Mouse (Mus musculus): Measurements from ENCODE around the gene Rai1. TPM values are rescaled to one million over a fixed set of nuclear protein-coding genes. Genes with fewer than 3 reads are reported as not detected.

Gene Rai1
- polyA plus RNA-seq, 1 experiment from 2014 or later = 10.7 TPM

DNA sequence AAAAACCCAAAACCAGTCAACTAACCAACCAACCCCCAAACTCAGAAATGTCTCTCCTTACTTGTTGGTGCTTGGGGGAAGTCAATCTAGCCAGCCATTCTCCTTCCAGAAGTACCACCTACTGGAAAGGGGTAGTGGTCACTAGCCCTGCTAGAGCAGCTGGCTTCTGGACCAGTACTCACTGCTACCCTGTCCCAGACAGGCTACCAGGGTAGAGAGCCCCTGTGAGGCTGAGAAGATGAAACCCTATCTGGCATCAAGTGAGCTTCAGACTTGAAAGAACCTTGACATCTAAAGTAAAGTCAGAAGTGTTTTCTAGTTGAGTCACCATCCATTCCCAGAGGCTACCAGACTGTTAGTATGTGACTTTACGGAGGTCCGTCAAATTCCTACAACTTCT is 6.8 kb downstream of the Rai1 start:
- Histone ChIP-seq H3K27ac (replicated peaks) (0 out of 2 replicates have a peak overlapping the region, but pooled peaks have one; percentile 13), H3K4me1 (replicated peaks; ENCODE audit: control insufficient read depth, insufficient read depth) (peaks cover 44% of the 10 kb centered on the region), H3K27me3 (ENCODE audit: control insufficient read depth, insufficient read depth, low read length) (no peaks in the 10 kb centered on the region), H3K9ac (ENCODE audit: low read length) (no peak overlapping the region), H3K4me3 (ENCODE audit: low read depth, low read length) (no peak overlapping the region), H3K4me2 (replicated peaks; ENCODE audit: low read depth) (no peak overlapping the region), H3K9me3 (ENCODE audit: control insufficient read depth, low read length) (no peaks in the 10 kb centered on the region), H3K36me3 (ENCODE audit: control insufficient read depth, insufficient read depth, low read length) (no peaks in the 10 kb centered on the region)
- 79% methylated on average over 2 of the region's 2 CpGs for WGBS
- no peak for TF ChIP-seq CTCF (IDR thresholded peaks at IDR 0.05; ENCODE audit: low read depth)
- TF ChIP-seq EP300 (optimal IDR thresholded peaks at IDR 0.05) = no peak
- no peak for DNase-seq (ENCODE audit: low spot score)
- ATAC-seq (ENCODE audit: low FRiP score, low TSS enrichment) = no peak

DNA sequence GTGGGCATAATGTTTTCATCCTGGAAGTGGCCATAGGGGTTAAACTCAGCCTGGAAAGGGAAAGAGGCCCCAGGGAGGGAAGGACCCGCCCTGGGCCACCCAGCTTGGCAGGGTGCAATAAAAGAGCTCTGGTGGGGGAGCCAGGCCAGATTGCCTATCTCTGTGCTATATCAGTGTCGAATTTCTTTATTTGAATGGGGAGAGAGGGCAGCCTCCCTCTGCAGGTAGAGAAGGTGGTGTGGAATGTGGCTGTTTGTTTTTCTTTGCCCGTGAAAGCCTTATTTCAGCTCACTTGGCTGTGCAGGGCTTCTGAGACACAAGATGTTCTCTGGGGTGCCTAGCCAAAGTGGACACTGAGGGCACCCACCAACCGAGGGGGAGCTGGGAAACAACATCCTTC is 8.8 kb downstream of the Rai1 start:
- peak; percentile 79 for DNase-seq (ENCODE audit: low spot score)
- WGBS = 4% methylated on average over 4 of the region's 4 CpGs
- H3K9ac ChIP-seq (ENCODE audit: low read length) = peak overlapping the region; percentile 64; the same call in 1 of the 2 replicates

DNA sequence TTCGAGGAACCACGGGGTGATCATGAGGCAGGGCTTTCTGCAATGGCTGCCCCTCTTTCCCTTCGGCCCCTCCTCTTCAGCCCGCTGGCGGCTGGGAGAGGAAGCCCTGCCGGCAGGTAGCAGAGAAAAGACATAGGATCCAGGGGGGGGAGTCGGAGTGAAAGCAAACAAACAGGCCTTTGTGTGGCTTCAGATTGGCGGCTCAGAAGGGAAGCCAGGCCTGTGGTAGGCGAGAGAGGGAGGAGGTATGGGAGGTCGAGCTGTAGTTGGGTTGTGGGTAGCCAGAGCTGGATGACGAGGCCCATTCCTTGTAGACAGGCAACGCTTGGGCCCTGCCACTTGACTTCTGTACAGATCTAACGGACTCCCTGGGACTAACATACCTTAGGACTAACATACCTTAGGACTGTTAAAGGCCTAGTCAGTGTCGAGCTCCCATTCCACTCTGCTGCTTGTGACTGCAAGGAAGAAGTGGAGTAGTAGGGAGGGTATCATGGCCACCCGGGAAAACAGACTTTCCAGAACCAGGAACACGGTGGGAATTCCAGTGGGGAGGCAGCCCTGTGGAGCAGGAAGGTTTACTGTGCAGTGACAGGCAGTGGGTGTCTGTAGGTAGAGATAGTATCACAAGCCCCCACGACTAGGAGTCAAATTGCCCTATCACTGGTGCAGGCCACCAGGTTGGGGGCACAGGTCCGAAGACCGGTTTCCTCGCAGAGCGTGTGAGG is 9.6 kb downstream of the Rai1 start:
- H3K9ac ChIP-seq (ENCODE audit: low read length) = peak overlapping the region; percentile 64
- TF ChIP-seq CTCF (IDR thresholded peaks at IDR 0.05; ENCODE audit: low read depth) (no peak), EP300 (optimal IDR thresholded peaks at IDR 0.05) (no peak)
- peak overlapping the region; percentile 44 for H3K4me3 ChIP-seq (ENCODE audit: low read depth, low read length)
- no peaks in the 10 kb centered on the region for H3K27me3 ChIP-seq (ENCODE audit: control insufficient read depth, insufficient read depth, low read length)
- H3K4me2 ChIP-seq (replicated peaks; ENCODE audit: low read depth) = peak overlapping the region; percentile 62
- peak overlapping the region; percentile 89 for H3K27ac ChIP-seq (replicated peaks)
- no peaks in the 10 kb centered on the region for H3K36me3 ChIP-seq (ENCODE audit: control insufficient read depth, insufficient read depth, low read length)
- peak; percentile 84 for DNase-seq (ENCODE audit: low spot score)
- H3K4me1 ChIP-seq (replicated peaks; ENCODE audit: control insufficient read depth, insufficient read depth) = peaks cover 31% of the 10 kb centered on the region
- ATAC-seq (ENCODE audit: low FRiP score, low TSS enrichment) = peak; percentile 74
- WGBS = 5% methylated on average over 20 of the region's 21 CpGs
- H3K9me3 ChIP-seq (ENCODE audit: control insufficient read depth, low read length) = no peaks in the 10 kb centered on the region

More for the DNA sequence above, 8.8 kb downstream of the Rai1 start:
- H3K36me3 ChIP-seq (ENCODE audit: control insufficient read depth, insufficient read depth, low read length) = no peaks in the 10 kb centered on the region
- ATAC-seq (ENCODE audit: low FRiP score, low TSS enrichment) = peak; percentile 51
- H3K4me3 ChIP-seq (ENCODE audit: low read depth, low read length) = peak overlapping the region; percentile 44; the same call in 1 of the 2 replicates
- no peaks in the 10 kb centered on the region for H3K9me3 ChIP-seq (ENCODE audit: control insufficient read depth, low read length)
- peak overlapping the region; percentile 89 for H3K27ac ChIP-seq (replicated peaks)
- peak overlapping the region; percentile 62 for H3K4me2 ChIP-seq (replicated peaks; ENCODE audit: low read depth)
- H3K4me1 ChIP-seq (replicated peaks; ENCODE audit: control insufficient read depth, insufficient read depth) = peaks cover 36% of the 10 kb centered on the region
- H3K27me3 ChIP-seq (ENCODE audit: control insufficient read depth, insufficient read depth, low read length) = no peaks in the 10 kb centered on the region
- TF ChIP-seq CTCF (IDR thresholded peaks at IDR 0.05; ENCODE audit: low read depth) (peak; percentile 21; the same call in 1 of the 2 replicates), EP300 (optimal IDR thresholded peaks at IDR 0.05) (no peak)

DNA sequence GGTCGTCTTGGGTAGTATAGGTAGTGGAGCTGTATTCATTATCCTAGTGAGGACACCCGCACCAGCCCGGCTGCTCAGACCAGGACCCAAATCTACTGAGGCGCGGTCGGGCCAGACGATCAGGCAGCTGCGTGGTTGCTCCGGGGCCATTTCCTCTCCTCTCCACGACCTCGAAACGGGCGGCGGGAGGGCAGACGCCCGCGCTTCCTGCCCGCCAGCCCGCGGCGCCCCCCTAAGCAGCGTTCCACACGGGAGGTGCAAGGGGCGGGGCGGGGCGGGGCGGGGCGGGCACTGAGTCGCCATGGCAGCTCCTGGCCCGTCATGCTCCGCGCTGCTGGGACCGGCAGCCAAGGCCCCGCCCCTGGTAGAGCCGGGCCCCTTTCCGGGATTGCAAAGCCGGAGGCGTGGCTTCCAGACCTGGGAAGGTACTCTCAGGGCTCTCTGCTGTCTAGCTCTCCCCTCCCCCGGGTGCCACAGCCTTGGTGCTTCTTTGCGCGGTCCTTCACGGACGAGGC is 10.3 kb downstream of the Rai1 start:
- ATAC-seq (ENCODE audit: low FRiP score, low TSS enrichment) = peak; percentile 92

DNA sequence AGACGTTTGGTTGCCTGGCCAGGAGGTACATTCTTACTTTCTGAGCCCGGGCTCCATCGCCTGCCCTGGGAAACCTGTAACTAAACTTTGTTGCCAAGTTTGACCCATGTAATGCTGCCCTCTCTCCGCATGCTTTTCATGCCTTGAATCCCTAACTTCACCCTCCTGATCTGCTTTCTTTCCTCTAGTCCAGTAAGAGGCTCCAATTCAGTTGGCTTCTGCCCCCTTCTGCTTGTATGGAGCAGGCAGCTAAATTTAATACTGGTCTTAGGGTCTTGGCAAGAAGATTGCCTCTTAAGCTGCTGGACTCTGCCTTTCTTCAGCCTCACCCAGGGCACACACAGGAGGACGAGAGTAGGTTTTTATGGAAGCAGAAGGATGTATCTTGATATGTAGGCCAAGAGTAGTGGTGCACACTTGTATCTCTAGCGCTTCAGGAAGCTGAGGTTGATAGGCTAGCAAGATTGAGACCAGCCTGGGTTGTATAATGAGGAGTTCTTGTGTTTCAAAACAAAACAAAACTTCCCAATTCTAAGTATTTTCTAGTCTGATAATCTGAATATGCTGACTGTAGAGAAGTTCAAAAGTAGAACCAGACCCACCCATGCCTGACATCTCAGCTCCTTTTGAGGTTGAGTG is 10.9 kb downstream of the Rai1 start:
- Histone ChIP-seq H3K27ac (replicated peaks) (peak overlapping the region; percentile 89), H3K9me3 (ENCODE audit: control insufficient read depth, low read length) (no peaks in the 10 kb centered on the region), H3K9ac (ENCODE audit: low read length) (peak overlapping the region; percentile 65), H3K36me3 (ENCODE audit: control insufficient read depth, insufficient read depth, low read length) (no peaks in the 10 kb centered on the region), H3K4me1 (replicated peaks; ENCODE audit: control insufficient read depth, insufficient read depth) (peaks cover 27% of the 10 kb centered on the region), H3K27me3 (ENCODE audit: control insufficient read depth, insufficient read depth, low read length) (no peaks in the 10 kb centered on the region), H3K4me2 (replicated peaks; ENCODE audit: low read depth) (peak overlapping the region; percentile 62), H3K4me3 (ENCODE audit: low read depth, low read length) (peak overlapping the region; percentile 44)
- 17% methylated on average over 6 of the region's 6 CpGs for WGBS
- DNase-seq (ENCODE audit: low spot score) (no peak), ATAC-seq (ENCODE audit: low FRiP score, low TSS enrichment) (no peak)
- TF ChIP-seq EP300 (optimal IDR thresholded peaks at IDR 0.05) = no peak
- peak; percentile 57 for TF ChIP-seq CTCF (IDR thresholded peaks at IDR 0.05; ENCODE audit: low read depth)

More for the DNA sequence above, 10.3 kb downstream of the Rai1 start:
- Histone ChIP-seq H3K4me3 (ENCODE audit: low read depth, low read length) (peak overlapping the region; percentile 44), H3K27ac (replicated peaks) (peak overlapping the region; percentile 89), H3K4me2 (replicated peaks; ENCODE audit: low read depth) (peak overlapping the region; percentile 62), H3K9me3 (ENCODE audit: control insufficient read depth, low read length) (no peaks in the 10 kb centered on the region), H3K9ac (ENCODE audit: low read length) (peak overlapping the region; percentile 65), H3K36me3 (ENCODE audit: control insufficient read depth, insufficient read depth, low read length) (no peaks in the 10 kb centered on the region), H3K4me1 (replicated peaks; ENCODE audit: control insufficient read depth, insufficient read depth) (peaks cover 31% of the 10 kb centered on the region), H3K27me3 (ENCODE audit: control insufficient read depth, insufficient read depth, low read length) (no peaks in the 10 kb centered on the region)
- DNase-seq (ENCODE audit: low spot score) = peak; percentile 97
- WGBS = 0% methylated on average over 34 of the region's 43 CpGs
- peak; percentile 9; the same call in 1 of the 2 replicates for TF ChIP-seq CTCF (IDR thresholded peaks at IDR 0.05; ENCODE audit: low read depth)
- TF ChIP-seq EP300 (optimal IDR thresholded peaks at IDR 0.05) = no peak
